Mouse (Mus musculus) liver, embryonic 14.5 days (tissue): ENCODE results near the gene Daxx. TPM values are rescaled to one million over a fixed set of nuclear protein-coding genes. Genes with fewer than 3 reads are reported as not detected.

Experiments used
- ATAC-seq: fragments of 200-750 bp; cut with Nextera tagmentation; 2 replicates; pipeline ENCODE4 v1.8.0; 2017; ENCODE audit warnings: moderate number of reproducible peaks, mild to moderate bottlenecking, moderate library complexity; ENCODE audit not compliant: insufficient read depth
- DNase-seq, 3 experiments: peaks; one replicate each; pipeline ENCODE4 v3.0.0-alpha.2; 2012 to 2013; ENCODE audit warnings: low read depth in 3 of 3, low spot score in 3 of 3
- H3K27ac ChIP-seq: fragments of 300-500 bp; sonication (generic); 2 replicates; pipeline ENCODE4 v1.5.1; 2014; ENCODE audit warnings: moderate library complexity, mild to moderate bottlenecking, control low read depth, inconsistent platforms
- H3K27me3 ChIP-seq: fragments of 300-500 bp; sonication (generic); 2 replicates; pipeline ENCODE4 v1.6.1; 2014; ENCODE audit warnings: mild to moderate bottlenecking, low read length, moderate library complexity; ENCODE audit not compliant: control insufficient read depth, insufficient read depth
- H3K36me3 ChIP-seq: fragments of 300-500 bp; sonication (generic); replicated peaks from 2 replicates; pipeline ENCODE4 v1.6.1; 2014; ENCODE audit warnings: low read depth; ENCODE audit not compliant: control insufficient read depth, insufficient read depth
- H3K4me1 ChIP-seq, 2 experiments: fragments of 200-500 bp in 1 of 2; fragments of 300-500 bp in 1 of 2; sonication (generic) in 1 of 2; replicated peaks; 2 replicates each; pipeline ENCODE4 v1.6.1; 2012 to 2014; ENCODE audit warnings: antibody characterized with exemption in 1 of 2, inconsistent platforms in 1 of 2, low read length in 1 of 2; ENCODE audit not compliant: control insufficient read depth in 2 of 2, insufficient read depth in 2 of 2
- H3K4me2 ChIP-seq: fragments of 300-500 bp; sonication (generic); 2 replicates; pipeline ENCODE4 v1.6.1; 2014; ENCODE audit warnings: low read depth, mild to moderate bottlenecking, control low read depth, moderate library complexity
- H3K4me3 ChIP-seq, 2 experiments: fragments of 200-500 bp in 1 of 2; fragments of 300-500 bp in 1 of 2; sonication (generic) in 1 of 2; 2 replicates each; pipeline ENCODE4 v1.5.1; 2012 to 2014; ENCODE audit warnings: low read depth in 2 of 2, low read length in 2 of 2, mild to moderate bottlenecking in 2 of 2, control low read depth in 1 of 2, inconsistent platforms in 1 of 2, moderate library complexity in 1 of 2; ENCODE audit not compliant: insufficient read depth in 1 of 2
- H3K9ac ChIP-seq: fragments of 300-500 bp; sonication (generic); replicated peaks from 2 replicates; pipeline ENCODE4 v1.6.1; 2014; ENCODE audit warnings: mild to moderate bottlenecking, control low read depth, moderate library complexity
- H3K9me3 ChIP-seq: fragments of 300-500 bp; sonication (generic); 2 replicates; pipeline ENCODE4 v1.6.1; 2016; ENCODE audit warnings: low read length, mixed read lengths; ENCODE audit not compliant: control insufficient read depth
- CTCF ChIP-seq: IDR thresholded peaks from 2 replicates; pipeline ENCODE4 v1.5.1; 2016; ENCODE audit warnings: antibody characterized with exemption, low read depth, control low read depth
- EP300 ChIP-seq: IDR thresholded peaks from 2 replicates; pipeline ENCODE4 v1.6.1; 2016; ENCODE audit warnings: antibody characterized with exemption, low read depth
- WGBS: fragments of 180-500 bp; shearing (Covaris S2); extraction: QIAGEN DNeasy Blood & Tissue Kit; methylation state at CpG from one replicate; pipeline ENCODE4 v1.1.7; 2014; ENCODE audit not compliant: insufficient replicate concordance; 5-methylcytosine and 5-hydroxymethylcytosine counted together
- polyA plus RNA-seq, 2 experiments: library from polyadenylated mRNA; depleted of rRNA in 1 of 2; stranded (reverse) in 1 of 2; unstranded in 1 of 2; fragments of >200 nt; fragmentation: Nextera tagmentation in 1 of 2; extraction: Ambion mirVana in 1 of 2; gene quantifications; 2 replicates each; pipeline versions ENCODE4 v1.2.1 to v1.2.3; 2012 to 2014

Gene Daxx
- polyA plus RNA-seq, 2 experiments: 14.7 to 15.3 TPM

GRCm38 (mm10) chr17:33908331-33909076, 710 bp upstream of the Daxx start:
- Histone ChIP-seq H3K9ac (peak overlapping the region; percentile 98), H3K36me3 (peaks cover 20% of the 10 kb centered on the region), H3K4me2 (peak overlapping the region; percentile 98), H3K4me3 (peak overlapping the region; percentile 73 to 97), H3K27ac (peak overlapping the region; percentile 87), H3K27me3 (no peaks in the 10 kb centered on the region), H3K9me3 (no peaks in the 10 kb centered on the region), H3K4me1 (peaks cover 14 to 17% of the 10 kb centered on the region in 2 experiments)
- 1% methylated on average over 42 of the region's 44 CpGs for WGBS
- DNase-seq (no peak), ATAC-seq (peak; percentile 57)
- TF ChIP-seq CTCF (no peak), EP300 (no peak)

GRCm38 (mm10) chr17:33909869-33910250, 646 bp downstream of the Daxx start:
- Histone ChIP-seq H3K36me3 (peaks cover 27% of the 10 kb centered on the region), H3K9me3 (no peaks in the 10 kb centered on the region), H3K4me1 (peaks cover 7 to 15% of the 10 kb centered on the region in 2 experiments), H3K4me3 (peak overlapping the region; percentile 73 to 97), H3K27me3 (no peaks in the 10 kb centered on the region), H3K4me2 (peak overlapping the region; percentile 98), H3K27ac (peak overlapping the region; percentile 87), H3K9ac (peak overlapping the region; percentile 98)
- DNase-seq (no peak), ATAC-seq (0 out of 2 replicates have a peak, but pooled peaks have one; percentile 1)
- 0% methylated on average over 14 of the region's 14 CpGs for WGBS
- TF ChIP-seq EP300 (no peak), CTCF (no peak)

- H3K27me3 ChIP-seq: no peaks in the 10 kb centered on the region
- peak overlapping the region; percentile 98 for H3K9ac ChIP-seq
- no peak overlapping the region for H3K27ac ChIP-seq
- H3K4me1 ChIP-seq: peaks cover 11 to 18% of the 10 kb centered on the region in 2 experiments
- TF ChIP-seq EP300: no peak
- peak; percentile 52 for TF ChIP-seq CTCF
- H3K4me3 ChIP-seq: peak overlapping the region; percentile 73 to 97
- no peaks in the 10 kb centered on the region for H3K9me3 ChIP-seq
- DNase-seq (no peak), ATAC-seq (no peak)
- H3K36me3 ChIP-seq: peaks cover 27% of the 10 kb centered on the region
- WGBS: 42% methylated on average over 11 of the region's 11 CpGs
- peak overlapping the region; percentile 98 for H3K4me2 ChIP-seq
These were observed 1.3 kb downstream of the Daxx start for GRCm38 (mm10) chr17:33910346-33911051.

- no peak overlapping the region for H3K4me3 ChIP-seq
- no peak overlapping the region for H3K9ac ChIP-seq
- TF ChIP-seq EP300 (no peak), CTCF (no peak)
- ATAC-seq (no peak), DNase-seq (no peak)
- WGBS: 88% methylated on average over 31 of the region's 31 CpGs
- H3K27me3 ChIP-seq: no peaks in the 10 kb centered on the region
- no peak overlapping the region for H3K27ac ChIP-seq
- no peak overlapping the region for H3K4me2 ChIP-seq
- peaks cover 11 to 18% of the 10 kb centered on the region in 2 experiments for H3K4me1 ChIP-seq
- peaks cover 27% of the 10 kb centered on the region for H3K36me3 ChIP-seq
- no peaks in the 10 kb centered on the region for H3K9me3 ChIP-seq
These were observed 2.0 kb downstream of the Daxx start for GRCm38 (mm10) chr17:33911052-33911812.
